Mouse (Mus musculus): ENCODE measurements around the gene Dcaf11. TPM values are rescaled to one million over a fixed set of nuclear protein-coding genes. Genes with fewer than 3 reads are reported as not detected.

Gene Dcaf11
- total and polyA plus RNA-seq, 3 experiments: 24.3 to 37.9 TPM; not detected in 1

GRCm38 (mm10) chr14:55576376-55576775, 16.6 kb downstream of the Dcaf11 start:
- no peak overlapping the region for H3K27ac ChIP-seq (ENCODE audit: control insufficient read depth, low read depth, low read length)
- peaks cover 0 to 5% of the 10 kb centered on the region in 2 experiments; a peak in 2 of 4 replicates for H3K36me3 ChIP-seq (ENCODE audit: control insufficient read depth in 1 of 2, insufficient read depth in 2 of 2, low read length in 2 of 2)
- no peaks in the 10 kb centered on the region for H3K27me3 ChIP-seq (ENCODE audit: control insufficient read depth in 1 of 2, insufficient read depth in 2 of 2, low read length in 2 of 2)
- H3K79me2 ChIP-seq (ENCODE audit: control insufficient read depth, insufficient read depth, low read length, poor library complexity): peaks cover 4% of the 10 kb centered on the region
- H3K9me3 ChIP-seq (replicated peaks; ENCODE audit: insufficient read depth, low read length): no peaks in the 10 kb centered on the region
- no peak overlapping the region for H3K9ac ChIP-seq (ENCODE audit: control insufficient read depth, low read depth, low read length, poor library complexity, severe bottlenecking)
- H3K4me3 ChIP-seq (ENCODE audit: control insufficient read depth in 1 of 2, insufficient read depth in 1 of 2, low read depth in 2 of 2, low read length in 2 of 2): no peak overlapping the region
- no peak for DNase-seq (ENCODE audit: low read depth, low spot score)
- TF ChIP-seq SIN3A (IDR thresholded peaks at IDR 0.05; ENCODE audit: low read length): no peak
- TF ChIP-seq CHD1 (IDR thresholded peaks at IDR 0.05; ENCODE audit: low read depth, low read length): no peak
- no peak for TF ChIP-seq GATA1 (IDR thresholded peaks at IDR 0.05; ENCODE audit: low read depth, low read length)
- no peak for TF ChIP-seq TBP (IDR thresholded peaks at IDR 0.05; ENCODE audit: low read depth, low read length)
- no peak for TF ChIP-seq UBTF (IDR thresholded peaks at IDR 0.05; ENCODE audit: borderline replicate concordance, insufficient read depth, low read depth, low read length)
- no peak for TF ChIP-seq MAX (IDR thresholded peaks at IDR 0.05; ENCODE audit: low read length)
- no peak for TF ChIP-seq KAT2A (conservative IDR thresholded peaks at IDR 0.05; ENCODE audit: low read depth, low read length)
- no peak for TF ChIP-seq CHD2 (IDR thresholded peaks at IDR 0.05; ENCODE audit: low read length)
- no peak for TF ChIP-seq TAL1 (IDR thresholded peaks at IDR 0.05; ENCODE audit: low read length)
- no peak for TF ChIP-seq BHLHE40 (IDR thresholded peaks at IDR 0.05; ENCODE audit: borderline replicate concordance, low read depth, low read length)
- TF ChIP-seq JUND (IDR thresholded peaks at IDR 0.05; ENCODE audit: low read depth, low read length): no peak
- TF ChIP-seq USF1 (IDR thresholded peaks at IDR 0.05; ENCODE audit: low read depth, low read length): no peak
- no peak for TF ChIP-seq MYB (IDR thresholded peaks at IDR 0.05; ENCODE audit: low read depth, low read length)
- no peak for TF ChIP-seq ZMIZ1 (IDR thresholded peaks at IDR 0.05; ENCODE audit: low read depth, low read length)
- TF ChIP-seq NELFE (IDR thresholded peaks at IDR 0.05; ENCODE audit: low read depth, low read length): no peak
- no peak for TF ChIP-seq GABPA (IDR thresholded peaks at IDR 0.05; ENCODE audit: low read depth, low read length)
- no peak for TF ChIP-seq E2F4 (IDR thresholded peaks at IDR 0.05; ENCODE audit: borderline replicate concordance, low read depth, low read length)
- no peak for TF ChIP-seq ZNF384 (IDR thresholded peaks at IDR 0.05; ENCODE audit: low read depth, low read length)
- no peak for TF ChIP-seq TCF12 (IDR thresholded peaks at IDR 0.05; ENCODE audit: low read depth, low read length)
- H3K4me1 ChIP-seq (ENCODE audit: control insufficient read depth in 1 of 2, insufficient read depth in 2 of 2, low read length in 2 of 2): peaks cover 3 to 11% of the 10 kb centered on the region in 2 experiments; a peak in 3 of 4 replicates

GRCm38 (mm10) chr14:55577871-55578667, 18.3 kb downstream of the Dcaf11 start, which contains the start of gene Psme1:
Gene Psme1 (plus strand): TSS chr14:55578123.
- Histone ChIP-seq H3K79me2 (ENCODE audit: control insufficient read depth, insufficient read depth, low read length, poor library complexity) (peaks cover 4% of the 10 kb centered on the region), H3K27me3 (ENCODE audit: control insufficient read depth in 1 of 2, insufficient read depth in 2 of 2, low read length in 2 of 2) (no peaks in the 10 kb centered on the region), H3K9me3 (replicated peaks; ENCODE audit: insufficient read depth, low read length) (no peaks in the 10 kb centered on the region), H3K4me1 (ENCODE audit: control insufficient read depth in 1 of 2, insufficient read depth in 2 of 2, low read length in 2 of 2) (peaks cover 3 to 13% of the 10 kb centered on the region in 2 experiments; a peak in 3 of 4 replicates), H3K27ac (ENCODE audit: control insufficient read depth, low read depth, low read length) (peak within 1 kb of the TSS; percentile 72), H3K4me3 (ENCODE audit: control insufficient read depth in 1 of 2, insufficient read depth in 1 of 2, low read depth in 2 of 2, low read length in 2 of 2) (peak within 1 kb of the TSS; percentile 88 to 93), H3K9ac (ENCODE audit: control insufficient read depth, low read depth, low read length, poor library complexity, severe bottlenecking) (peak within 1 kb of the TSS; percentile 93), H3K36me3 (ENCODE audit: control insufficient read depth in 1 of 2, insufficient read depth in 2 of 2, low read length in 2 of 2) (peaks cover 0 to 7% of the 10 kb centered on the region in 2 experiments; a peak in 2 of 4 replicates)
- DNase-seq (ENCODE audit: low read depth, low spot score): peak; percentile 91
- TF ChIP-seq KAT2A (conservative IDR thresholded peaks at IDR 0.05; ENCODE audit: low read depth, low read length) (no peak; the same call in 1 of the 2 replicates), ZNF384 (IDR thresholded peaks at IDR 0.05; ENCODE audit: low read depth, low read length) (no peak), TAL1 (IDR thresholded peaks at IDR 0.05; ENCODE audit: low read length) (no peak), MEF2A (IDR thresholded peaks at IDR 0.05; ENCODE audit: extremely low read depth, insufficient replicate concordance, low read depth, low read length, poor library complexity, severe bottlenecking) (no peak), POLR2AphosphoS2 (IDR thresholded peaks at IDR 0.05; ENCODE audit: low read length) (no peak), CHD1 (IDR thresholded peaks at IDR 0.05; ENCODE audit: low read depth, low read length) (no peak), MAFK (IDR thresholded peaks at IDR 0.05; ENCODE audit: borderline replicate concordance, low read depth, low read length) (no peak), USF2 (IDR thresholded peaks at IDR 0.05; ENCODE audit: borderline replicate concordance in 1 of 2, insufficient read depth in 1 of 2, low read depth in 1 of 2, low read length in 2 of 2) (no peak), JUND (IDR thresholded peaks at IDR 0.05; ENCODE audit: low read depth, low read length) (no peak), POLR2A (IDR thresholded peaks at IDR 0.05; ENCODE audit: control insufficient read depth in 1 of 2, insufficient read depth in 1 of 2, low read depth in 1 of 2, low read length in 2 of 2, poor library complexity in 1 of 2) (peak; percentile 53 to 80), TCF12 (IDR thresholded peaks at IDR 0.05; ENCODE audit: low read depth, low read length) (no peak; the same call in 1 of the 2 replicates), MYB (IDR thresholded peaks at IDR 0.05; ENCODE audit: low read depth, low read length) (no peak), MXI1 (IDR thresholded peaks at IDR 0.05; ENCODE audit: low read depth, low read length) (peak; percentile 60), ZMIZ1 (IDR thresholded peaks at IDR 0.05; ENCODE audit: low read depth, low read length) (peak; percentile 63; the same call in 1 of the 2 replicates), EP300 (IDR thresholded peaks at IDR 0.05; ENCODE audit: low read depth in 1 of 2, low read length in 2 of 2) (no peak), ZC3H11A (IDR thresholded peaks at IDR 0.05; ENCODE audit: low read depth, low read length) (no peak), ZKSCAN1 (IDR thresholded peaks at IDR 0.05; ENCODE audit: low read depth, low read length) (no peak), GABPA (IDR thresholded peaks at IDR 0.05; ENCODE audit: low read depth, low read length) (no peak)

Data from MEL (cell line).